Mouse (Mus musculus) lung, postnatal 0 days (tissue): Measurements from ENCODE around the gene Ddn.

Source experiments
- CTCF ChIP-seq: IDR thresholded peaks from 2 replicates; pipeline ENCODE4 v1.5.1; 2016; ENCODE audit warnings: antibody characterized with exemption, mild to moderate bottlenecking
- EP300 ChIP-seq: IDR thresholded peaks from 2 replicates; pipeline ENCODE4 v1.6.1; 2016; ENCODE audit warnings: antibody characterized with exemption, mild to moderate bottlenecking, control low read depth

GRCm38 (mm10) chr15:98806071-98806808 is 3.0 kb downstream of the Ddn start:
- TF ChIP-seq CTCF (no peak), EP300 (no peak)
